Mouse (Mus musculus): ENCODE results near the gene Brf1. TPM values are rescaled to one million over a fixed set of nuclear protein-coding genes. Genes with fewer than 3 reads are reported as not detected.

Gene Brf1
- polyA plus RNA-seq, 1 experiment, result 24.7 TPM

GRCm38 (mm10) chr12:113042543-113042942 lies 42.0 kb upstream of the Brf1 start:
- no peak overlapping the region for H3K9ac ChIP-seq (ENCODE audit: low read depth, poor library complexity, severe bottlenecking)
- H3K4me3 ChIP-seq (ENCODE audit: low read depth, low read length), result no peak overlapping the region

GRCm38 (mm10) chr12:113041481-113042439 lies 41.3 kb upstream of the Brf1 start:
- Histone ChIP-seq H3K36me3 (ENCODE audit: control insufficient read depth, insufficient read depth, low read length, poor library complexity, severe bottlenecking) (no peaks in the 10 kb centered on the region), H3K27ac (ENCODE audit: insufficient read depth, low read length) (no peak overlapping the region), H3K4me1 (ENCODE audit: control insufficient read depth, insufficient read depth, low read length) (no peaks in the 10 kb centered on the region), H3K9ac (ENCODE audit: low read depth, poor library complexity, severe bottlenecking) (no peak overlapping the region), H3K27me3 (ENCODE audit: control insufficient read depth, insufficient read depth, low read length, poor library complexity, severe bottlenecking) (no peaks in the 10 kb centered on the region), H3K9me3 (replicated peaks; ENCODE audit: control insufficient read depth, insufficient read depth, low read length, poor library complexity, severe bottlenecking) (no peaks in the 10 kb centered on the region), H3K4me3 (ENCODE audit: low read depth, low read length) (no peak overlapping the region)
- TF ChIP-seq POLR2A (IDR thresholded peaks at IDR 0.05; ENCODE audit: insufficient read depth, low read length) (no peak), CTCF (IDR thresholded peaks at IDR 0.05; ENCODE audit: low read depth, low read length) (no peak), EP300 (IDR thresholded peaks at IDR 0.05; ENCODE audit: insufficient read depth, low read depth, low read length) (no peak)

More at GRCm38 (mm10) chr12:113042543-113042942, 42.0 kb upstream of the Brf1 start:
- Histone ChIP-seq H3K4me1 (ENCODE audit: control insufficient read depth, insufficient read depth, low read length) (no peaks in the 10 kb centered on the region), H3K27ac (ENCODE audit: insufficient read depth, low read length) (no peak overlapping the region), H3K36me3 (ENCODE audit: control insufficient read depth, insufficient read depth, low read length, poor library complexity, severe bottlenecking) (no peaks in the 10 kb centered on the region), H3K9me3 (replicated peaks; ENCODE audit: control insufficient read depth, insufficient read depth, low read length, poor library complexity, severe bottlenecking) (no peaks in the 10 kb centered on the region), H3K27me3 (ENCODE audit: control insufficient read depth, insufficient read depth, low read length, poor library complexity, severe bottlenecking) (no peaks in the 10 kb centered on the region)
- no peak for TF ChIP-seq CTCF (IDR thresholded peaks at IDR 0.05; ENCODE audit: low read depth, low read length)
- no peak for TF ChIP-seq EP300 (IDR thresholded peaks at IDR 0.05; ENCODE audit: insufficient read depth, low read depth, low read length)
- no peak for TF ChIP-seq POLR2A (IDR thresholded peaks at IDR 0.05; ENCODE audit: insufficient read depth, low read length)

GRCm38 (mm10) chr12:113038414-113038813 lies 37.9 kb upstream of the Brf1 start:
- TF ChIP-seq POLR2A (IDR thresholded peaks at IDR 0.05; ENCODE audit: insufficient read depth, low read length), result no peak
- TF ChIP-seq CTCF (IDR thresholded peaks at IDR 0.05; ENCODE audit: low read depth, low read length), result no peak
- TF ChIP-seq EP300 (IDR thresholded peaks at IDR 0.05; ENCODE audit: insufficient read depth, low read depth, low read length), result no peak
- no peak overlapping the region for H3K4me3 ChIP-seq (ENCODE audit: low read depth, low read length)
- no peaks in the 10 kb centered on the region for H3K4me1 ChIP-seq (ENCODE audit: control insufficient read depth, insufficient read depth, low read length)
- no peaks in the 10 kb centered on the region for H3K27me3 ChIP-seq (ENCODE audit: control insufficient read depth, insufficient read depth, low read length, poor library complexity, severe bottlenecking)
- H3K27ac ChIP-seq (ENCODE audit: insufficient read depth, low read length), result no peak overlapping the region
- H3K9me3 ChIP-seq (replicated peaks; ENCODE audit: control insufficient read depth, insufficient read depth, low read length, poor library complexity, severe bottlenecking), result no peaks in the 10 kb centered on the region
- no peaks in the 10 kb centered on the region for H3K36me3 ChIP-seq (ENCODE audit: control insufficient read depth, insufficient read depth, low read length, poor library complexity, severe bottlenecking)
- no peak overlapping the region for H3K9ac ChIP-seq (ENCODE audit: low read depth, poor library complexity, severe bottlenecking)

- H3K4me1 ChIP-seq (ENCODE audit: control insufficient read depth, insufficient read depth, low read length), result no peaks in the 10 kb centered on the region
These were observed 36.5 kb upstream of the Brf1 start for GRCm38 (mm10) chr12:113036996-113037395.

GRCm38 (mm10) chr12:113035093-113035492 lies 34.6 kb upstream of the Brf1 start:
- no peak for TF ChIP-seq POLR2A (IDR thresholded peaks at IDR 0.05; ENCODE audit: insufficient read depth, low read length)
- TF ChIP-seq CTCF (IDR thresholded peaks at IDR 0.05; ENCODE audit: low read depth, low read length), result no peak
- no peak for TF ChIP-seq EP300 (IDR thresholded peaks at IDR 0.05; ENCODE audit: insufficient read depth, low read depth, low read length)
- no peaks in the 10 kb centered on the region for H3K9me3 ChIP-seq (replicated peaks; ENCODE audit: control insufficient read depth, insufficient read depth, low read length, poor library complexity, severe bottlenecking)

More at GRCm38 (mm10) chr12:113036996-113037395, 36.5 kb upstream of the Brf1 start:
- Histone ChIP-seq H3K9ac (ENCODE audit: low read depth, poor library complexity, severe bottlenecking) (no peak overlapping the region), H3K9me3 (replicated peaks; ENCODE audit: control insufficient read depth, insufficient read depth, low read length, poor library complexity, severe bottlenecking) (no peaks in the 10 kb centered on the region), H3K36me3 (ENCODE audit: control insufficient read depth, insufficient read depth, low read length, poor library complexity, severe bottlenecking) (no peaks in the 10 kb centered on the region), H3K27ac (ENCODE audit: insufficient read depth, low read length) (no peak overlapping the region), H3K4me3 (ENCODE audit: low read depth, low read length) (no peak overlapping the region), H3K27me3 (ENCODE audit: control insufficient read depth, insufficient read depth, low read length, poor library complexity, severe bottlenecking) (no peaks in the 10 kb centered on the region)
- TF ChIP-seq EP300 (IDR thresholded peaks at IDR 0.05; ENCODE audit: insufficient read depth, low read depth, low read length), result no peak
- TF ChIP-seq CTCF (IDR thresholded peaks at IDR 0.05; ENCODE audit: low read depth, low read length), result no peak
- no peak for TF ChIP-seq POLR2A (IDR thresholded peaks at IDR 0.05; ENCODE audit: insufficient read depth, low read length)

More at GRCm38 (mm10) chr12:113035093-113035492, 34.6 kb upstream of the Brf1 start:
- Histone ChIP-seq H3K4me1 (ENCODE audit: control insufficient read depth, insufficient read depth, low read length) (no peaks in the 10 kb centered on the region), H3K36me3 (ENCODE audit: control insufficient read depth, insufficient read depth, low read length, poor library complexity, severe bottlenecking) (no peaks in the 10 kb centered on the region), H3K9ac (ENCODE audit: low read depth, poor library complexity, severe bottlenecking) (no peak overlapping the region), H3K27ac (ENCODE audit: insufficient read depth, low read length) (no peak overlapping the region), H3K4me3 (ENCODE audit: low read depth, low read length) (no peak overlapping the region), H3K27me3 (ENCODE audit: control insufficient read depth, insufficient read depth, low read length, poor library complexity, severe bottlenecking) (no peaks in the 10 kb centered on the region)
